Mouse (Mus musculus): ENCODE measurements around the gene Tram2. TPM values are rescaled to one million over a fixed set of nuclear protein-coding genes. Genes with fewer than 3 reads are reported as not detected.
A peak's percentile ranks its signal among the peaks of the same experiment; 100 is the strongest.

The Tram2 gene
- total RNA-seq (2014; fragmentation: Nextera tagmentation) (2.1 and 3.2 TPM in 2 replicates), total RNA-seq (2017) (0.76 and 0.87 TPM in 2 replicates), polyA plus RNA-seq (2012) (0.33 and 0.51 TPM in 2 replicates)

DNA sequence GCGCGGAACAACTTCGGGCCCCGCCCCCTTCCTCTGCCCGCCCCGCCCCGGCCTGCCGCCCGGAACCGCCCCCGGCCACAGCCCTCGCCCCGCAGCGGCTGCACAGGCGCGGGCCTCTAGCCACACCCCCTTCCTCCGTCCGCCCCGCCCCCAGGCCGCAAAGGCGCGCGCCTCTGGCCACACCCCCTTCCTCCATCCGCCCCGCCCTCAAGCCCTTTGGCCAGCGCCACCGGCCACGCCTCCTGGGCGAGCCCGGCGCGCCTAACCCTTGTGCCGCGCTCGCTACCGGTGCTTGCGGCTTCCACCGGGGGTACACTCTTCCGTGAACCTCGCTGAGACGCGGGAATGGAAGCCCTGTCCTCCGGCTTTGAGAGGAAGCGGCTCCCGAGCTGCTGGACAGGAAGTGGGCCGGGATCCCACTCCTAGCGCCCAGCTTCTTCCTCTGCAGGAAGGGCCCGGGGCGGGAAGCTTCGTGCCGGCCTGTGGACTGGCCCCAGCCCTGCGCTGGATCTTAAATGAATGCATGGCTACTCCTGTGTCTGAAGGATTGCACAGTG lies at the start of gene Tram2:
Gene Tram2 (minus strand): TSS at position 13 of the 557 bp plus-strand sequence.
- peak within 1 kb of the TSS; percentile 77 for H3K4me3 ChIP-seq (ENCODE audit: low read depth, low read length)
- TF ChIP-seq GATA2 (IDR thresholded peaks at IDR 0.05; ENCODE audit: borderline replicate concordance, low read depth, low read length) (no peak), CTCF (IDR thresholded peaks at IDR 0.05; ENCODE audit: low read depth, low read length) (no peak), GATA1 (IDR thresholded peaks at IDR 0.05; ENCODE audit: borderline replicate concordance, low read length) (no peak), POLR2AphosphoS5 (IDR thresholded peaks at IDR 0.05; ENCODE audit: insufficient replicate concordance, low read depth, low read length) (no peak), TAL1 (conservative IDR thresholded peaks at IDR 0.05; ENCODE audit: low read depth, low read length) (no peak)
- peaks cover 33% of the 10 kb centered on the region for H3K27me3 ChIP-seq (ENCODE audit: insufficient read depth, low read length)
- H3K36me3 ChIP-seq (replicated peaks), result no peaks in the 10 kb centered on the region
- ATAC-seq (ENCODE audit: extremely low read depth, insufficient number of reproducible peaks, low FRiP score, poor library complexity, severe bottlenecking) (peak; percentile 81), DNase-seq (ENCODE audit: low spot score) (peak; percentile 95)
- peaks cover 30% of the 10 kb centered on the region for H3K4me1 ChIP-seq (ENCODE audit: insufficient read depth, low read depth, low read length)
- H3K9me3 ChIP-seq (replicated peaks), result no peaks in the 10 kb centered on the region

DNA sequence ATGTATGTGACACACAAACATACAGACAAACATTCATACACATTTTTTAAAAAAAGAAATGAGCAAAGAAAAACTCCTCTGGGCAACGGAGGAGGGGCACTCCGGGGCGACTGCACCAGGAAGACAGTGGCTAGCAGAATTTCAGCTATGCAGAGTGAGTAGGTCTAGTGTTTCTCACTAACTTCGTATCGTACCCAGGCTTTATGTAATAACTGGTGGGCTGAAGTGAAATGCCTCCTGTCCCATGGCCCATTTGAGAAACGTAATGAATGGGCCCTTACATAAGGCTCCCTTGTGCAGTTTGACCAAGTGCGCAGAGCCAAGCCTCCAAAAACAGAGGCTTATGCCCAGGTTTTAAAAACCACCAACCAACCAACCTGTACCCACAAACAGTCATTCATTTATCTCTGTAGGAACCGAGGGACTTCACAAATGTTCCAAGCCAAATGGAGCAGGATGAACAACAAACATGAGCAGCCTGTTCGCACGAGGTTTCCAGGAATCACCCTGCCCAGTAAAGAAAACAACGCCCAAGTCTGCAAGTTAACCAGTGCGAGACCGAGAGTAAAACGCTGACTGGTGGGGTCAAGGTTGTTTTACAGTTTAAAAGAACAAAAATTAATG lies 45.8 kb upstream of the Tram2 start:
- Histone ChIP-seq H3K27me3 (ENCODE audit: insufficient read depth, low read length) (no peaks in the 10 kb centered on the region), H3K36me3 (replicated peaks) (no peaks in the 10 kb centered on the region), H3K4me3 (ENCODE audit: low read depth, low read length) (no peak overlapping the region), H3K9me3 (replicated peaks) (peaks cover 3% of the 10 kb centered on the region; the same call in 1 of the 2 replicates), H3K4me1 (ENCODE audit: insufficient read depth, low read depth, low read length) (no peaks in the 10 kb centered on the region)
- DNase-seq (ENCODE audit: low spot score) (no peak), ATAC-seq (ENCODE audit: extremely low read depth, insufficient number of reproducible peaks, low FRiP score, poor library complexity, severe bottlenecking) (no peak)
- no peak for TF ChIP-seq GATA1 (IDR thresholded peaks at IDR 0.05; ENCODE audit: borderline replicate concordance, low read length)
- TF ChIP-seq GATA2 (IDR thresholded peaks at IDR 0.05; ENCODE audit: borderline replicate concordance, low read depth, low read length), result no peak
- TF ChIP-seq CTCF (IDR thresholded peaks at IDR 0.05; ENCODE audit: low read depth, low read length), result no peak
- no peak for TF ChIP-seq POLR2AphosphoS5 (IDR thresholded peaks at IDR 0.05; ENCODE audit: insufficient replicate concordance, low read depth, low read length)
- no peak for TF ChIP-seq TAL1 (conservative IDR thresholded peaks at IDR 0.05; ENCODE audit: low read depth, low read length)

DNA sequence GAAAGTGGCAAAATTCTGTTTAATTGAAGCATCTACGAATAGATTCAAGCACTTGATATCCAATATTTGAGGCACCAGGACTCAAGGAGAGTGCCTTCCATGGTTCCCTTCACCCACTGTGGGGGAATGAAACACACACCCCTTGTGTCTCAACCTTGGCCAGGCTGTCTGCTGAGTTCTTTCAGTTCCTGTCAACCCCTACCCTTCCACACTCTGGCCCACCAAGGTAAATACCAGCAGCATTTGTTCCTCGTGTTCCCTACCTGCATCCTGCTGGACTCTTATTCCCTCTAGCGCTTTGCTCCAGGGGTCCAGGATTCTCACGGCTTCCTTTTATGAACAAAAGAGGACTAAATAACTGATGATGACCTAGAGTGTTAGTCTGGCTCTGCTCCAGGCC lies 24.8 kb upstream of the Tram2 start:
- no peak for ATAC-seq (ENCODE audit: extremely low read depth, insufficient number of reproducible peaks, low FRiP score, poor library complexity, severe bottlenecking)
- Histone ChIP-seq H3K4me1 (ENCODE audit: insufficient read depth, low read depth, low read length) (0 out of 2 replicates have a peak, but pooled peaks cover 3% of the 10 kb centered on the region), H3K36me3 (replicated peaks) (no peaks in the 10 kb centered on the region), H3K9me3 (replicated peaks) (no peaks in the 10 kb centered on the region), H3K27me3 (ENCODE audit: insufficient read depth, low read length) (peaks cover 10% of the 10 kb centered on the region), H3K4me3 (ENCODE audit: low read depth, low read length) (no peak overlapping the region)
- TF ChIP-seq GATA1 (IDR thresholded peaks at IDR 0.05; ENCODE audit: borderline replicate concordance, low read length) (no peak), POLR2AphosphoS5 (IDR thresholded peaks at IDR 0.05; ENCODE audit: insufficient replicate concordance, low read depth, low read length) (no peak), CTCF (IDR thresholded peaks at IDR 0.05; ENCODE audit: low read depth, low read length) (no peak), TAL1 (conservative IDR thresholded peaks at IDR 0.05; ENCODE audit: low read depth, low read length) (no peak), GATA2 (IDR thresholded peaks at IDR 0.05; ENCODE audit: borderline replicate concordance, low read depth, low read length) (no peak)
- DNase-seq (ENCODE audit: low spot score), result no peak

GRCm38 (mm10) chr1:21101221-21102006 lies 22.4 kb upstream of the Tram2 start:
- TF ChIP-seq TAL1 (conservative IDR thresholded peaks at IDR 0.05; ENCODE audit: low read depth, low read length) (no peak), CTCF (IDR thresholded peaks at IDR 0.05; ENCODE audit: low read depth, low read length) (peak; percentile 71)

DNA sequence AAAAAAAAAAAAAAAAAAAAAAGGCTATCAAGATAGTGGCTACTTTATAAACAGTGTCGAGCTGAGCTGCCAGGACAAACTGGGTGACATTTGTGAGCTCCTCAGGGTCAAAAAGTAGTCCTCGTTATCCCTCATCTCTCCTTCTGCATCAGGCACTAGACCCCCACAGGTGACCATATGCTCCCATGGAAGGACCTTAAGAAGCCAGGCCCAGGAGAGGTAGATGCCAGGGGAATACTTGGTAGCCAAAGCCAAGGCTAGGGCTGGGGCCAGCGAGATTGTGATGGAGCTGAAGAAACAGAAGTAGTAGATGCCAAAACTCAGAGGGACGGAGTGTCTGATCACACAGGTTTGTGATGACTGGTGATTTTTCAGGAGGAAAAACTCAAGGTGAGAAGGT lies 21.7 kb upstream of the Tram2 start:
- H3K36me3 ChIP-seq (replicated peaks), result no peaks in the 10 kb centered on the region
- no peak overlapping the region for H3K4me3 ChIP-seq (ENCODE audit: low read depth, low read length)
- DNase-seq (ENCODE audit: low spot score) (no peak), ATAC-seq (ENCODE audit: extremely low read depth, insufficient number of reproducible peaks, low FRiP score, poor library complexity, severe bottlenecking) (no peak)
- no peaks in the 10 kb centered on the region for H3K9me3 ChIP-seq (replicated peaks)
- TF ChIP-seq CTCF (IDR thresholded peaks at IDR 0.05; ENCODE audit: low read depth, low read length) (no peak), GATA2 (IDR thresholded peaks at IDR 0.05; ENCODE audit: borderline replicate concordance, low read depth, low read length) (no peak), TAL1 (conservative IDR thresholded peaks at IDR 0.05; ENCODE audit: low read depth, low read length) (no peak), POLR2AphosphoS5 (IDR thresholded peaks at IDR 0.05; ENCODE audit: insufficient replicate concordance, low read depth, low read length) (no peak), GATA1 (IDR thresholded peaks at IDR 0.05; ENCODE audit: borderline replicate concordance, low read length) (no peak)
- H3K4me1 ChIP-seq (ENCODE audit: insufficient read depth, low read depth, low read length), result peaks cover 11% of the 10 kb centered on the region
- H3K27me3 ChIP-seq (ENCODE audit: insufficient read depth, low read length), result peaks cover 16% of the 10 kb centered on the region

More at GRCm38 (mm10) chr1:21101221-21102006, 22.4 kb upstream of the Tram2 start:
- peaks cover 13% of the 10 kb centered on the region for H3K27me3 ChIP-seq (ENCODE audit: insufficient read depth, low read length)
- no peaks in the 10 kb centered on the region for H3K36me3 ChIP-seq (replicated peaks)
- DNase-seq (ENCODE audit: low spot score) (peak; percentile 66), ATAC-seq (ENCODE audit: extremely low read depth, insufficient number of reproducible peaks, low FRiP score, poor library complexity, severe bottlenecking) (peak; percentile 46; the same call in 1 of the 2 replicates)
- no peaks in the 10 kb centered on the region for H3K9me3 ChIP-seq (replicated peaks)
- peaks cover 6% of the 10 kb centered on the region; the same call in 1 of the 2 replicates for H3K4me1 ChIP-seq (ENCODE audit: insufficient read depth, low read depth, low read length)
- no peak overlapping the region for H3K4me3 ChIP-seq (ENCODE audit: low read depth, low read length)

All from G1E (cell line).